Mouse (Mus musculus) MEL (cell line): ENCODE measurements around the gene Pgm2. TPM values are rescaled to one million over a fixed set of nuclear protein-coding genes. Genes with fewer than 3 reads are reported as not detected.
A peak's percentile ranks its signal among the peaks of the same experiment; 100 is the strongest.

Source experiments
- DNase-seq: peaks from one replicate; pipeline ENCODE4 v3.0.0; 2011; ENCODE audit warnings: low read depth, low spot score
- H3K27ac ChIP-seq: 2 replicates; pipeline ENCODE4 v1.5.1; 2012; ENCODE audit warnings: low read depth, mild to moderate bottlenecking, control low read depth, low read length, moderate library complexity; ENCODE audit not compliant: control insufficient read depth
- H3K27me3 ChIP-seq, 2 experiments: fragments of 150-350 bp in 1 of 2; sonication (generic) in 1 of 2; 2 replicates each; pipeline ENCODE4 v1.6.1; 2012; ENCODE audit warnings: low read length in 2 of 2, mild to moderate bottlenecking in 2 of 2, improper control_type of control experiment in 1 of 2, moderate library complexity in 1 of 2; ENCODE audit not compliant: insufficient read depth in 2 of 2, control insufficient read depth in 1 of 2
- H3K36me3 ChIP-seq, 2 experiments: 2 replicates each; pipeline ENCODE4 v1.6.1; 2012 to 2014; ENCODE audit warnings: low read length in 2 of 2, improper control_type of control experiment in 1 of 2, inconsistent platforms in 1 of 2, mild to moderate bottlenecking in 1 of 2; ENCODE audit not compliant: insufficient read depth in 2 of 2, control insufficient read depth in 1 of 2
- H3K4me1 ChIP-seq, 2 experiments: fragments of 150-350 bp in 1 of 2; sonication (generic) in 1 of 2; 2 replicates each; pipeline ENCODE4 v1.6.1; 2012; ENCODE audit warnings: low read length in 2 of 2, improper control_type of control experiment in 1 of 2, mild to moderate bottlenecking in 1 of 2; ENCODE audit not compliant: insufficient read depth in 2 of 2, control insufficient read depth in 1 of 2
- H3K4me3 ChIP-seq, 2 experiments: fragments of 150-350 bp in 1 of 2; sonication (generic) in 1 of 2; 2 replicates each; pipeline ENCODE4 v1.5.1; 2012; ENCODE audit warnings: low read depth in 2 of 2, low read length in 2 of 2, mild to moderate bottlenecking in 2 of 2, moderate library complexity in 2 of 2, control low read depth in 1 of 2, improper control_type of control experiment in 1 of 2; ENCODE audit not compliant: control insufficient read depth in 1 of 2, insufficient read depth in 1 of 2
- H3K79me2 ChIP-seq: 2 replicates; pipeline ENCODE4 v1.6.1; 2012; ENCODE audit warnings: mild to moderate bottlenecking, low read length, moderate library complexity; ENCODE audit not compliant: control insufficient read depth, poor library complexity, insufficient read depth
- H3K9ac ChIP-seq: 2 replicates; pipeline ENCODE4 v1.6.1; 2012; ENCODE audit warnings: low read depth, mild to moderate bottlenecking, control low read depth, low read length, moderate library complexity; ENCODE audit not compliant: control insufficient read depth, poor library complexity, severe bottlenecking
- H3K9me3 ChIP-seq: fragments of 150-350 bp; sonication (generic); replicated peaks from 2 replicates; pipeline ENCODE4 v1.6.1; 2012; ENCODE audit warnings: mild to moderate bottlenecking, low read length, improper control_type of control experiment, moderate library complexity; ENCODE audit not compliant: insufficient read depth
- CTCF ChIP-seq, 3 experiments: IDR thresholded peaks in 2 of 3; conservative IDR thresholded peaks in 1 of 3; 2 replicates each; pipeline ENCODE4 v1.5.1; 2011 to 2012; ENCODE audit warnings: low read length in 3 of 3, low read depth in 2 of 3, mild to moderate bottlenecking in 2 of 3, improper control_type of control experiment in 1 of 3, inconsistent platforms in 1 of 3, mixed read lengths in 1 of 3, moderate library complexity in 1 of 3; ENCODE audit not compliant: control insufficient read depth in 1 of 3, insufficient read depth in 1 of 3, poor library complexity in 1 of 3, severe bottlenecking in 1 of 3
- ELF1 ChIP-seq: IDR thresholded peaks from 2 replicates; pipeline ENCODE4 v1.6.1; 2014; ENCODE audit warnings: low read depth, mild to moderate bottlenecking, inconsistent platforms, low read length, improper control_type of control experiment, moderate library complexity
- EP300 ChIP-seq, 2 experiments: IDR thresholded peaks; 2 replicates each; pipeline ENCODE4 v1.6.1; 2011; ENCODE audit warnings: improper control_type of control experiment in 2 of 2, low read length in 2 of 2, low read depth in 1 of 2, mild to moderate bottlenecking in 1 of 2
- GABPA ChIP-seq: IDR thresholded peaks from 2 replicates; pipeline ENCODE4 v1.6.1; 2012; ENCODE audit warnings: low read depth, mild to moderate bottlenecking, inconsistent platforms, low read length, improper control_type of control experiment, moderate library complexity
- JUND ChIP-seq: IDR thresholded peaks from 2 replicates; pipeline ENCODE4 v1.6.1; 2011; ENCODE audit warnings: low read depth, mild to moderate bottlenecking, improper control_type of control experiment, low read length
- MAX ChIP-seq: IDR thresholded peaks from 2 replicates; pipeline ENCODE4 v1.6.1; 2011; ENCODE audit warnings: low read length, improper control_type of control experiment
- MXI1 ChIP-seq: IDR thresholded peaks from 2 replicates; pipeline ENCODE4 v1.6.1; 2011; ENCODE audit warnings: mild to moderate bottlenecking, low read depth, low read length, improper control_type of control experiment
- MYC ChIP-seq: IDR thresholded peaks from 2 replicates; pipeline ENCODE4 v1.6.1; 2011; ENCODE audit warnings: low read depth, mild to moderate bottlenecking, low read length, improper control_type of control experiment, moderate library complexity
- NRF1 ChIP-seq: IDR thresholded peaks from 2 replicates; pipeline ENCODE4 v1.6.1; 2014; ENCODE audit warnings: low read depth, mild to moderate bottlenecking, inconsistent platforms, low read length, improper control_type of control experiment, moderate library complexity; ENCODE audit not compliant: poor library complexity, insufficient read depth, severe bottlenecking
- POLR2AphosphoS2 ChIP-seq: IDR thresholded peaks from 2 replicates; pipeline ENCODE4 v1.6.1; 2011; ENCODE audit warnings: low read length, improper control_type of control experiment
- RCOR1 ChIP-seq: IDR thresholded peaks from 2 replicates; pipeline ENCODE4 v1.6.1; 2012; ENCODE audit warnings: low read depth, mild to moderate bottlenecking, inconsistent platforms, low read length, improper control_type of control experiment
- SIN3A ChIP-seq: IDR thresholded peaks from 2 replicates; pipeline ENCODE4 v1.6.1; 2012; ENCODE audit warnings: low read length, improper control_type of control experiment, inconsistent platforms
- ZMIZ1 ChIP-seq: IDR thresholded peaks from 2 replicates; pipeline ENCODE4 v1.6.1; 2012; ENCODE audit warnings: low read depth, mild to moderate bottlenecking, inconsistent platforms, low read length, improper control_type of control experiment, moderate library complexity
- ZNF384 ChIP-seq: IDR thresholded peaks from 2 replicates; pipeline ENCODE4 v1.6.1; 2012; ENCODE audit warnings: low read depth, mild to moderate bottlenecking, inconsistent platforms, low read length, improper control_type of control experiment
- polyA plus RNA-seq, 2 experiments: library from polyadenylated mRNA; stranded (reverse) in 1 of 2; unstranded in 1 of 2; fragments of >175 nt in 1 of 2; fragments of >200 nt in 1 of 2; gene quantifications; 2 replicates each; pipeline versions ENCODE4 v1.2.1 to v1.2.4; 2012; ENCODE audit warnings: low replicate concordance in 2 of 2, low read depth in 1 of 2; ENCODE audit not compliant: insufficient read length in 2 of 2, insufficient read depth in 1 of 2, missing spikeins in 1 of 2
- total RNA-seq: library from RNA; depleted of rRNA; stranded (reverse); fragments of 300-350 nt; gene quantifications from 2 replicates; pipeline ENCODE4 v1.2.3, GENCODE M21; 2012

Gene Pgm2
- total and polyA plus RNA-seq, 3 experiments: 22.0 to 64.0 TPM; not detected in 1

- TF ChIP-seq GABPA: no peak
- peaks cover 0 to 13% of the 10 kb centered on the region in 2 experiments for H3K4me1 ChIP-seq
These were observed 48.9 kb upstream of the Pgm2 start for GRCm38 (mm10) chr5:64043694-64044453.

DNA sequence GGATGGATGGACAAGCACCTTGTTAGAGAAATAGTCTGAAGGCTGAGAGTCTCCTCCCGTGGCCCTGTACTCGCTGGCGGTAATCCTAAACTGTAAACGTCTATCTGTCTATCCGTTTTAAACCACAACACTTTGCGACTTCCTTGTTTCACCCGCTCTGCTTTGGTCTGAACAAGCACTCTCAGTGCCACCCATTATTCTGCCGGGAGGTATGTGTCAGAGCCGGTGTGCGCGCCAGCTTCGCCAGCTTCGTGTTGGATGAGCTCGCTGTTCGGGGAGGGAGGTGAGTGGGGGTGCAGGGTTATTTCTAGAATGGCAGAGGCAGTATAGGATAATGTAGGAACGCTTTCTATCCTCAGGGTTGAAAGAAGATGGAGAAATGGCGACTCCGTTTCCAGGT is 48.0 kb upstream of the Pgm2 start:
- H3K4me1 ChIP-seq: peaks cover 0 to 11% of the 10 kb centered on the region in 2 experiments
- no peaks in the 10 kb centered on the region for H3K9me3 ChIP-seq
- 0 out of 2 replicates have a peak overlapping the region, but pooled peaks have one; percentile 17 for H3K27ac ChIP-seq
- peak overlapping the region in 1 of 2 experiments; percentile 31; a peak in 2 of 4 replicates for H3K4me3 ChIP-seq
- no peaks in the 10 kb centered on the region for H3K79me2 ChIP-seq
- H3K9ac ChIP-seq: peak overlapping the region; percentile 12
- TF ChIP-seq ZMIZ1 (no peak), MAX (no peak), NRF1 (no peak), EP300 (IDR thresholded peaks at IDR 0.05; ENCODE audit: low read depth in 1 of 2, low read length in 2 of 2) (peak in 1 of 2 experiments; percentile 48; a peak in 2 of 4 replicates), JUND (no peak), POLR2AphosphoS2 (no peak), GABPA (no peak), SIN3A (no peak), CTCF (IDR thresholded peaks at IDR 0.05 in 2 of 3, conservative IDR thresholded peaks at IDR 0.05 in 1 of 3; ENCODE audit: control insufficient read depth in 1 of 3, insufficient read depth in 1 of 3, low read depth in 2 of 3, low read length in 3 of 3, poor library complexity in 1 of 3, severe bottlenecking in 1 of 3) (no peak), MYC (no peak), ZNF384 (no peak), RCOR1 (0 out of 2 replicates have a peak, but pooled peaks have one; percentile 28), MXI1 (no peak; the same call in 1 of the 2 replicates), ELF1 (peak; percentile 64)
- no peaks in the 10 kb centered on the region; a peak in 1 of 4 replicates for H3K27me3 ChIP-seq
- H3K36me3 ChIP-seq: peaks cover 0 to 5% of the 10 kb centered on the region in 2 experiments; a peak in 2 of 4 replicates
- DNase-seq: peak; percentile 75

More at GRCm38 (mm10) chr5:64043694-64044453, 48.9 kb upstream of the Pgm2 start:
- peak; percentile 42 for DNase-seq
- Histone ChIP-seq H3K9me3 (no peaks in the 10 kb centered on the region), H3K27me3 (no peaks in the 10 kb centered on the region; a peak in 1 of 4 replicates), H3K9ac (peak overlapping the region; percentile 30; the same call in 1 of the 2 replicates), H3K36me3 (peaks cover 0 to 5% of the 10 kb centered on the region in 2 experiments; a peak in 2 of 4 replicates), H3K79me2 (no peaks in the 10 kb centered on the region), H3K4me3 (no peak overlapping the region), H3K27ac (no peak overlapping the region)
